Mouse (Mus musculus) C2C12 (cell line): ENCODE measurements at regions not wholly inside any gene's neighbourhood (a gene's known extent, or its start where the extent isn't known, plus 50 kb on each side); places are given as distances from the start of the nearest gene placed in this dataset.

ENCODE experiments used
- CTCF ChIP-seq: IDR thresholded peaks from one replicate; pipeline ENCODE4 v1.5.1; 2011; ENCODE audit not compliant: control insufficient read depth, insufficient read depth, insufficient read length
- MAX ChIP-seq: IDR thresholded peaks from one replicate; pipeline ENCODE4 v1.6.1; 2011; ENCODE audit warnings: mild to moderate bottlenecking, control low read depth
- MYOD1 ChIP-seq: IDR thresholded peaks from one replicate; pipeline ENCODE4 v1.6.1; 2011; ENCODE audit warnings: low read depth; ENCODE audit not compliant: control insufficient read depth, insufficient read length

GRCm38 (mm10) chr9:101716326-101716725, 145.3 kb upstream of the 9630041A04Rik start:
- no peak for TF ChIP-seq CTCF
- TF ChIP-seq MAX, result no peak
- TF ChIP-seq MYOD1, result no peak
